In the genomic region with DNA sequence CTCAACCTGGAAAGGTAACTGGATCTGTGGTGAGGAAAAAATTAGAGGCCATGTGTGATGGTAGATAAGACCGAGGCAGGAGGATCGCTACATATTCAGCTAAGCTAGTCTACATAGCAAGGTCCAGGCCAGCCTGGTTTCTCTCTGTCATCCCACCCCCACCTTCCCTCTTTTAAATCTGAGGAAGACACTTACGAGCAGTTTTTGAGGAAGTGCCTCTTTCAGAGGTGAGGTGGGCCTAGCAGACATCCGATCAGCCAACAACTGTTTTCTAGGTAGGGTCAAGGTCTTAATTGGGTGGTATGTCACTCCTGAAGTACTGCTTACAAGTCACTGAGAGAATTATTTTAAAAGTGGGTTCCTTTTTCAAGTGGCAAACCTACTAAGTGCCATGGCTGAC, we compare ENCODE assay signal across 14 mouse cellular contexts.
"Had no signal": no experiment of that assay in that cellular context is flagged by ENCODE, and none has a peak within 500 bp of the region (broad histone marks: within the 10 kb centered on the region; RNA-seq: fewer than 3 reads in every experiment).

No protein-coding gene starts in this region.

- H3K9me3 ChIP-seq: kidney, embryonic 15.5 days; limb, embryonic 13.5 days; midbrain, embryonic 10.5 days; neural tube, embryonic 15.5 days had no signal

- H3K4me1 ChIP-seq: kidney, embryonic 15.5 days; midbrain, embryonic 10.5 days; neural tube, embryonic 15.5 days had no signal

- DNase-seq: kidney, postnatal 14 days; left cerebral cortex, postnatal 4 days; lung, adult 18-20 months; midbrain, embryonic 14.5 days; right cerebral cortex, adult 18-20 months; right cerebral cortex, postnatal 25 days; thymus, adult 18-20 months; thymus, postnatal 36 days had no signal

- H3K36me3 ChIP-seq: kidney, embryonic 15.5 days; limb, embryonic 13.5 days; midbrain, embryonic 10.5 days; neural tube, embryonic 15.5 days had no signal

- H3K27me3 ChIP-seq: kidney, embryonic 15.5 days; limb, embryonic 13.5 days; neural tube, embryonic 15.5 days had no signal

- H3K4me3 ChIP-seq: kidney, embryonic 15.5 days; limb, embryonic 13.5 days; midbrain, embryonic 10.5 days; myocyte; neural tube, embryonic 15.5 days had no signal

- H3K9ac ChIP-seq: kidney, embryonic 15.5 days; limb, embryonic 13.5 days; liver, embryonic 14.5 days; neural tube, embryonic 15.5 days had no signal

- H3K27ac ChIP-seq: kidney, embryonic 15.5 days; limb, embryonic 13.5 days; liver, embryonic 14.5 days; midbrain, embryonic 10.5 days; neural tube, embryonic 15.5 days had no signal

- H3K4me2 ChIP-seq: kidney, embryonic 15.5 days; limb, embryonic 13.5 days; neural tube, embryonic 15.5 days had no signal
